Mouse (Mus musculus): Measurements from ENCODE around the gene Tie1. TPM values are rescaled to one million over a fixed set of nuclear protein-coding genes. Genes with fewer than 3 reads are reported as not detected.

Tie1 gene
- total RNA-seq, 1 experiment, result 1.0 TPM

DNA sequence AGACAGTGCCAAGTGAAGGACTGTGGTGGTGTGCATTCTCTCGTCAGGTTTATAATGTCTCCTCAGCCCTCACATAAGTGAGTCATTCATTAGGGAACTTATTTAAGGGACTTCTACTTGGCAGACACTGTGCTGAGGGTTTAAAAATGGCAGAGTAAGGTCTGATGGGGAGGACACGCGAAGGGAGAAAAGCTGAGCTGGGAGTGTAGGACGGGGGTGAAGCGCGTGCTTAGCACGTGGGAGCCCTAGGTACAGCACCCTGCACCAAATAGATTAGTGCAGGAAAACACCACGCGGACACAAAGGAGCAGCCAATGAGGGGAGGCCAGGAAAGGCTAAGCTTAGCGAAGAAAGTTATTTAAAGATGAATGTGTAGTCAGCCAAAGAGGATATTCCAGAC lies 44.8 kb downstream of the Tie1 start:
- Histone ChIP-seq H3K4me3 (ENCODE audit: insufficient read depth in 1 of 2, low read depth in 1 of 2, low read length in 2 of 2, poor library complexity in 1 of 2, severe bottlenecking in 1 of 2) (no peak overlapping the region), H3K9me3 (ENCODE audit: control insufficient read depth, insufficient read depth, low read depth, low read length) (no peaks in the 10 kb centered on the region), H3K27ac (ENCODE audit: insufficient read depth, low read depth, low read length, poor library complexity, severe bottlenecking) (no peak overlapping the region), H3K9ac (ENCODE audit: insufficient read depth, low read depth, low read length, poor library complexity, severe bottlenecking) (no peak overlapping the region), H3K4me1 (ENCODE audit: control insufficient read depth in 2 of 2, insufficient read depth in 2 of 2, low read length in 2 of 2, poor library complexity in 1 of 2) (peaks cover 0 to 12% of the 10 kb centered on the region in 2 experiments; a peak in 3 of 4 replicates), H3K36me3 (ENCODE audit: control insufficient read depth, insufficient read depth, low read length, poor library complexity, severe bottlenecking) (no peaks in the 10 kb centered on the region)
- TF ChIP-seq MAFK (IDR thresholded peaks at IDR 0.05; ENCODE audit: insufficient read depth, low read depth, low read length), result no peak
- TF ChIP-seq ZNF384 (IDR thresholded peaks at IDR 0.05; ENCODE audit: low read depth, low read length), result no peak
- TF ChIP-seq HCFC1 (IDR thresholded peaks at IDR 0.05; ENCODE audit: borderline replicate concordance, insufficient read depth, low read length), result no peak
- no peak for TF ChIP-seq ZC3H11A (IDR thresholded peaks at IDR 0.05; ENCODE audit: borderline replicate concordance, low read depth, low read length)
- TF ChIP-seq CHD2 (IDR thresholded peaks at IDR 0.05; ENCODE audit: low read depth, low read length), result no peak
- no peak for DNase-seq (ENCODE audit: low read depth, low spot score)
- in situ Hi-C loops (cut with MboI; ENCODE audit: low sequenced_read_pairs in 2 of 2, unreplicated experiment in 2 of 2), result no loop called here

DNA sequence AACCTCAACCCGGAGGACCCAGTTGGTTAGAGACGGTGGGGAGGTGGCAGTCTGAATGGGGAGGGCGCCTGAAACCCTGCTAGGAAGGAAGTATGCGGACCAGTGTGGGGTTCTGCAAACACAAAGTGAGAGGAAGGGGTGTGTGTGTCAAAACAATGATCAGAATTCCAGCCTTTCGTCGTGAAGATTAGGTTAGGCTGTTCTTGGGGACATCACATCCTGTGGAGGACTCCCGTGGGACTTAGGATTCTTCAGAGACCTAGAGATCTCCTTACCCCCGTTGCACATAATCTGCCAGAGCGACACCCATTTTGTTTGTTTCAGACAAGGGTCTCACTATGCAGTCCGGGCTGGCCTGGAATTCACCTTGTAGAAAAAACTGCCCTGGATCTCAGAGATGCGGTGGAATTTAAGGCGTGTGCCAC lies 52.0 kb downstream of the Tie1 start:
- H3K9me3 ChIP-seq (ENCODE audit: control insufficient read depth, insufficient read depth, low read depth, low read length), result no peaks in the 10 kb centered on the region
- H3K4me1 ChIP-seq (ENCODE audit: control insufficient read depth in 2 of 2, insufficient read depth in 2 of 2, low read length in 2 of 2, poor library complexity in 1 of 2), result peaks cover 3 to 18% of the 10 kb centered on the region in 2 experiments; a peak in 2 of 4 replicates
- in situ Hi-C loops (cut with MboI; ENCODE audit: low sequenced_read_pairs in 2 of 2, unreplicated experiment in 2 of 2), result no loop called here
- TF ChIP-seq HCFC1 (IDR thresholded peaks at IDR 0.05; ENCODE audit: borderline replicate concordance, insufficient read depth, low read length) (no peak), MAFK (IDR thresholded peaks at IDR 0.05; ENCODE audit: insufficient read depth, low read depth, low read length) (no peak), ZC3H11A (IDR thresholded peaks at IDR 0.05; ENCODE audit: borderline replicate concordance, low read depth, low read length) (no peak), ZNF384 (IDR thresholded peaks at IDR 0.05; ENCODE audit: low read depth, low read length) (peak; percentile 82), CHD2 (IDR thresholded peaks at IDR 0.05; ENCODE audit: low read depth, low read length) (no peak)
- DNase-seq (ENCODE audit: low read depth, low spot score), result no peak
- H3K9ac ChIP-seq (ENCODE audit: insufficient read depth, low read depth, low read length, poor library complexity, severe bottlenecking), result peak overlapping the region; percentile 80
- H3K4me3 ChIP-seq (ENCODE audit: insufficient read depth in 1 of 2, low read depth in 1 of 2, low read length in 2 of 2, poor library complexity in 1 of 2, severe bottlenecking in 1 of 2), result peak overlapping the region; percentile 62 to 70
- H3K27ac ChIP-seq (ENCODE audit: insufficient read depth, low read depth, low read length, poor library complexity, severe bottlenecking), result peak overlapping the region; percentile 84
- H3K36me3 ChIP-seq (ENCODE audit: control insufficient read depth, insufficient read depth, low read length, poor library complexity, severe bottlenecking), result peaks cover 34% of the 10 kb centered on the region

DNA sequence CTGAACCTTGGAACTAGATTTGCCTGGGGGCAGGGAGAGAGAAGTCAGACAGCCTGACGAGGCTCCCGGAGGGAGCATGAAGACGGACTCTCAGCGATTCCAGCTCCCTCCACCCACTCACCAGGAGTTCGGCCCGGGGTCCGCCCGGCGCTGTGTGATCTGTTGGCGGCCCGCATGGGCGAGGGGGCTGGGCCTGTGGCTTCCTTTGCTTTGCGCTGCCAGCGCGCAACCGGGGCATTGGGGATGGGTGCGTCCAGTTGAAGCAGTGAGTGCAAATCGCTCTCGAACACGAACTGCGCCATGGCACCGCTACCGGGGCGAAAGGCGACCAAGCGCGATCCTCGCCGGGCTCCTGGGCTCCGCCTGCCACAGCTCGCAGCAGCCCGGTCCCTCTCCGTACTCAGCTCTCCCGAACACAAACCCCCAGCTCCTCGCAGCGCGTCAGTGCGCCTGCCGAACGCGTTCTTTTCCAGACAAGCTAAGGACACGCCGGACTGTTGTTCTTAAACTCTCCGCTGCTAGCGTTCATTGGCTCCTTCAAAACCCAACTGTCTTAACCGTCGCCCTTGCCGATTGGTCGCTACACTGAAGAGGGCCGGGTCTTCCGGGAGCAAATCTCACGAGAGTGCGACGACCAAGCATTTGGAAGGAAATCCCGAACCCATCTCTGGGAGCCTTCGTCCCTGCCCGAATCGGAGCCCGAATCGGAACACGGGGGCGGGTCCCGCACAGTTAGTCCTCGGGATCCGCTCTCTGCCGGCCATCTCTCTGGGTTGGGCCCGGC lies 52.8 kb downstream of the Tie1 start, which contains the start of gene Cdc20:
Gene Cdc20 (minus strand): TSS at position 533 of the 784 bp plus-strand sequence.
- H3K36me3 ChIP-seq (ENCODE audit: control insufficient read depth, insufficient read depth, low read length, poor library complexity, severe bottlenecking), result peaks cover 42% of the 10 kb centered on the region
- peak within 1 kb of the TSS; percentile 84 for H3K27ac ChIP-seq (ENCODE audit: insufficient read depth, low read depth, low read length, poor library complexity, severe bottlenecking)
- peak within 1 kb of the TSS; percentile 90 to 99 for H3K4me3 ChIP-seq (ENCODE audit: insufficient read depth in 1 of 2, low read depth in 1 of 2, low read length in 2 of 2, poor library complexity in 1 of 2, severe bottlenecking in 1 of 2)
- no peaks in the 10 kb centered on the region for H3K9me3 ChIP-seq (ENCODE audit: control insufficient read depth, insufficient read depth, low read depth, low read length)
- H3K4me1 ChIP-seq (ENCODE audit: control insufficient read depth in 2 of 2, insufficient read depth in 2 of 2, low read length in 2 of 2, poor library complexity in 1 of 2), result peaks cover 3 to 20% of the 10 kb centered on the region in 2 experiments; a peak in 2 of 4 replicates
- peak; percentile 97 for TF ChIP-seq CHD2 (IDR thresholded peaks at IDR 0.05; ENCODE audit: low read depth, low read length)
- TF ChIP-seq ZC3H11A (IDR thresholded peaks at IDR 0.05; ENCODE audit: borderline replicate concordance, low read depth, low read length), result no peak
- TF ChIP-seq HCFC1 (IDR thresholded peaks at IDR 0.05; ENCODE audit: borderline replicate concordance, insufficient read depth, low read length), result 0 out of 2 replicates have a peak, but pooled peaks have one; percentile 59
- H3K9ac ChIP-seq (ENCODE audit: insufficient read depth, low read depth, low read length, poor library complexity, severe bottlenecking), result peak within 1 kb of the TSS; percentile 99
- DNase-seq (ENCODE audit: low read depth, low spot score), result peak; percentile 96
- in situ Hi-C loops (cut with MboI; ENCODE audit: low sequenced_read_pairs in 2 of 2, unreplicated experiment in 2 of 2), result no loop called here

DNA sequence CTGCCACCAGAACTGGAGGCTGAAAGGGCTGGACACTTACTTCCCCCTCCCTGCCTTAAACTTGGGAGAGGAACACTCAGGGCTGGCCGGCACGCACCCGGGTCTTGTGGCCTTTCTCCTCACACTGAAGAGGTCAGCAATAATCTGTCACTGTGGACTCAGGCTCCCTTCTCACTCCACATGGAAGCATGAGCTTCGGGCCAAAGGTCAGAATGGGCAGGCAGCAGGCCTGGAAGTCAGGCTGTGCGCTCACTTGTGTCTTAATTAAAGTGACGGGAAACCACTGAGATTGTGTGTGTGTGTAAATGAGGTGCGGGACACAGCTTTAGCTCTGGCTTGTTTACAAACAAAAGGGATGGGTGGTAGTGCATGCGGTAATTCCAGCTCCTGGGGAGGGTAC lies 57.5 kb downstream of the Tie1 start:
- H3K4me3 ChIP-seq (ENCODE audit: insufficient read depth in 1 of 2, low read depth in 1 of 2, low read length in 2 of 2, poor library complexity in 1 of 2, severe bottlenecking in 1 of 2), result no peak overlapping the region
- DNase-seq (ENCODE audit: low read depth, low spot score), result no peak
- no peak for TF ChIP-seq ZNF384 (IDR thresholded peaks at IDR 0.05; ENCODE audit: low read depth, low read length)
- no peak for TF ChIP-seq HCFC1 (IDR thresholded peaks at IDR 0.05; ENCODE audit: borderline replicate concordance, insufficient read depth, low read length)
- TF ChIP-seq ZC3H11A (IDR thresholded peaks at IDR 0.05; ENCODE audit: borderline replicate concordance, low read depth, low read length), result no peak
- TF ChIP-seq MAFK (IDR thresholded peaks at IDR 0.05; ENCODE audit: insufficient read depth, low read depth, low read length), result no peak
- no peak for TF ChIP-seq CHD2 (IDR thresholded peaks at IDR 0.05; ENCODE audit: low read depth, low read length)
- H3K4me1 ChIP-seq (ENCODE audit: control insufficient read depth in 2 of 2, insufficient read depth in 2 of 2, low read length in 2 of 2, poor library complexity in 1 of 2), result peaks cover 0 to 37% of the 10 kb centered on the region in 2 experiments; a peak in 2 of 4 replicates
- H3K27ac ChIP-seq (ENCODE audit: insufficient read depth, low read depth, low read length, poor library complexity, severe bottlenecking), result no peak overlapping the region
- H3K9me3 ChIP-seq (ENCODE audit: control insufficient read depth, insufficient read depth, low read depth, low read length), result no peaks in the 10 kb centered on the region
- peaks cover 60% of the 10 kb centered on the region for H3K36me3 ChIP-seq (ENCODE audit: control insufficient read depth, insufficient read depth, low read length, poor library complexity, severe bottlenecking)
- in situ Hi-C loops (cut with MboI; ENCODE audit: low sequenced_read_pairs in 2 of 2, unreplicated experiment in 2 of 2), result no loop called here
- H3K9ac ChIP-seq (ENCODE audit: insufficient read depth, low read depth, low read length, poor library complexity, severe bottlenecking), result no peak overlapping the region
